Mouse (Mus musculus): ENCODE measurements at regions not wholly inside any gene's neighbourhood (a gene's known extent, or its start where the extent isn't known, plus 50 kb on each side); places are given as distances from the start of the nearest gene placed in this dataset.

DNA sequence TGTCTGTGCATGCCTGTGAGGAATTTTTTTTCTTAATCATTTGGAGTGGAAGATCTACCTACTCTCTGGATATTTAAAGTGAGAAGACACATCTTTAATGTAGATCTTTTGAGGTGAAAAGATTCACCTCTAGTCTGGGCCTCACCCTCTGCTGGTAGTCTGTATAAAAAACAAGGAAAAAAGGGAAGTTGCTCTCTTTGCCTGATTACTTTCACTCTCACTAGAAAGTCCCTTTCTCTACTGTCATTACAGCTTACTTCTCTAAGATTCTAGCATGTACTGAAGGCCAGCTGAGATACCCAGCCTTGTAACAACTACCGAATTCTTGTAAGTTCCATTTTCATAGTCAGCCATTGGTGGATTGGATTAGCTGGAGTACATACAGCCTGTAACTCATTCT is 3791.9 kb downstream of the 9330182O14Rik start:
- no peak for DNase-seq (ENCODE audit: low spot score)

DNA sequence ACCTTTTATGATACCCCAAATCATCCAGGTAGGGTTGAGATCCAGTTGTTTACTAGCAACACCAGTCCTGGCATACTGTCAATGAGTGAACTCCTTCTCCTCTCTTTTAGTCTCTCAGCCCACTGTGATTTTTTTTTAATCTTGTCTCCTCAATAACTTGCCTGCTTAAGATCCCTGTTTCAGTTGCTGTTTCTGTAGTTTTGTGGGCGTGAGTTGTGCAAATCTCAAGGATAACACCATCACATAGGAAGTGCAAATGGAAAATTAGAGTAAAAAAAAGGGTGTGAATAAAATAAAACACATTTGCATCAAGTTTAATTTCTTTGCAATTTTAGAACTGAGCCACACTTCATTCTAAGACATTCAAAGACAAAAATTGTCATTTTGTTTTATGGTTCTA is 3799.4 kb downstream of the 9330182O14Rik start:
- no peak for DNase-seq (ENCODE audit: low spot score)

DNA sequence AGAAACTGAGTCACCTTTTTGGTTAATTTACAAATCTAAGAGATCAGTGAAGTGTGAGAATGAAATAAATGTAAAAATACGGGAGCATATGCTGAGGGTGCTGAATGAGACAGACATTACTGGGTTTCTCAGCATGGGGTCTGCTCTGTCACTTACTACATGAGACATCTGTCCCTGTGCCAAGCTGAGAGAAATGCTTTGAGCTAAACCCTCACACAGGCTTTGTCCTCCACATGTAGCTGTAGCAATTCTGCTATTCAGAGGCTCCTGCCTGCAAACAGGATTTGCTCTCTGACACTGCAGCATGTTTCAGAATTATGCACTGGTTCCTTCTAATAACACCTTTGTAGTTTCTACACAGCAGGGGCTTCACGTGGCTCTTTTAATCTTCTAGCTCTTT is 3806.3 kb downstream of the 9330182O14Rik start:
- DNase-seq (ENCODE audit: low spot score): no peak

DNA sequence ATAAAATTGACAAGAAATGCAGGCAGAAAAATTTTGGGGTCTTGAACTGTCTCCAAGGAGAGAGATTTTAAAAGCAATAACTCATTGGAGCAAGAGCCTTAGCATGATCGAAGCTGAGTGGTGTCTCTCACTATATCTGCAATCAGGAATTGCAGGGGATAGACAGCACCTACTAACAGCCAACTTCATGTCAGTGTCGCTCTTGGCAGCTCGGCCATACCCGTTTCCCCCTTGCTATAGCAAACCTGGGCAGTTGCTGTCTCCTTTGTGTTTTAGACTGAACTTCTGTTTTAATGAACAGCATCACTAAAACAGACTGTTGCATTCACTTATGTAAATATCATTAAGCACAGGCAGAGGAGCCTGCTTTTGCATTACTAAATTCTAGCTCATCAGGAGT is 3806.7 kb downstream of the 9330182O14Rik start:
- no peak for DNase-seq (ENCODE audit: low spot score)

DNA sequence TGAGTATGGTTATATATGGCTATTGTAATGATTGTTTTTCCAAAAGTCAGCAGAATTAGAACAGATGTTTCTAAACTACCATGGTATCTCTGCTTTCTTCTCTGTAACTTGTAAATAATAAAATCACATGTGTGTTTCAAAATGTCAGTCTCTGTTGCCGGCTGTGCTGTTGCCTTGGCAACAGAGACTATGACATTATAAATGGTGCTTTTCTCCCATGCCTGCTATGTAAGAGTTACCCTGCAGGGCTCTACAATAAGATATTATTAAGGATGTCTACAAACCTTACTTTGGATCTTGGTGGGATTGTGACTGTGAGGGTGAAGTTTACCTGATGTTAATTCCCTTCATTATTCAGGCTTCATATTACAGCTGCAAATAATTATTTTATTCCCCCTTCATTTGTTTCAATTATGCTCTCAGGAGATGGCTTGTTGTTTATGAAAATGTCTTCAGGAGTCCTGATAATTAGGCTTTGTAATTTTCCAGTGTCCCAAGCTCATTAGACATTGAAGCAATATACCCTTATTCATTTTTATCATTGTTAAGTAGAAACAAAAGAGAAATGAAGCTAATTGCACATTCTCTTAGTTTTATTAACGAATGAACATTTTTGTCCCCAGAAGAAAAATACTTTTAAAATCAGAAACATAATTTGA is 3808.0 kb downstream of the 9330182O14Rik start:
- no peak for DNase-seq (ENCODE audit: low spot score)

DNA sequence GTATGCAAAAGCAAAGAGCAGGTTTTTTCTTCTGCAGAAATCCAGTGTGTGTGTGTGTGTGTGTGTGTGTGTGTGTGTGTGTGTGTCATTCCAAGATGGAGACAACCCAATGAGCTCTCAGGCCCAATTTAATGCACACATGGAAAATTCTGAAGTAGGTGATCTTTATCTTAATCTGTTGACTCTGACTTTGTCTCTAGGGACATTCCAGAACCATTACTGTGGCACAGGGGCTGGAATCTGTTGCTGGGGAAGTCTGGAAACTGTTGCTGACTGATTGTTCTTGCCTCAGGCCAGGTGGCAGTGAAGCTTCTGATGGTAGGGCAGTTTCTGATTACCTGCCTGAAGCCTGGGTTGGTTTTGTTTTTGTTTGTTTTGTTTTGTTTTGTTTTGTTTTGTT is 3850.8 kb downstream of the 9330182O14Rik start:
- no peak for DNase-seq (ENCODE audit: low spot score)

DNA sequence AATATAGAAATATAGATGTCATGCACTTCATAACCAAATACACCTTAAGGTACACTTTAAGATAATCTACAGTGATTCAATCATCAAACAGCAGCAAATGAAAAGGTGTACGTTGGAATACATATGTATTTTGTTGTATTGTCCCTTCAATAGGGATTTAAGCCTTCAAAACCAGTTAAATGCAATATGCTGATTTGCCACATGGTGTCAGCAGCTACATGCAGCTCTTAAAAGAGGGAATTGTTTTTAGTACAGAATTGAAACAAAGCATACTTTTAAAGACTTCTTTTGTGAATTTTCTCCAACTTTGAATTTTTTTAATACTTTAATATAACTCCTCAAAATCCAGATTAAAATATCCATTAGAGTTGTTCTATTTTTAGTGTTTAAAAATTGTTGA is 3857.1 kb downstream of the 9330182O14Rik start:
- DNase-seq (ENCODE audit: low spot score): no peak

DNA sequence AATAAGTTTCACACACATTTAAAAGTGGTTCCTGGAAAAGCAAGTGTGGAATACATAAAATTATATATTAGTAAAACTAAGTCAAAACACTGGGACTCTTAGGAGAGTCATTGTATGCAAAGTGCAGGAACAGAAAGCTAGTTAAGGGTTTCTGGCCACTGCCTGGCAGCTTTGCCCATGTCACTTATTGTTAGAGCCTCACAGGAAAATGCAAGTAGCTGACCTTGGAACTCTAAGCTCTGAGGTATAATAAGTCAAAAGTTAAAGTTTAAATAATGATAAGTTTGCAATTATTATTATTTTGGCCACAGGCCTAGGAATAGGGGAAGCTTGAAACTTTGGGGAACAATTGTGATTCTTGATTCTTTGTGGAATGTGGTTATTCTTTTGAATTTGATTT is 3858.8 kb downstream of the 9330182O14Rik start:
- no peak for DNase-seq (ENCODE audit: low spot score)

DNA sequence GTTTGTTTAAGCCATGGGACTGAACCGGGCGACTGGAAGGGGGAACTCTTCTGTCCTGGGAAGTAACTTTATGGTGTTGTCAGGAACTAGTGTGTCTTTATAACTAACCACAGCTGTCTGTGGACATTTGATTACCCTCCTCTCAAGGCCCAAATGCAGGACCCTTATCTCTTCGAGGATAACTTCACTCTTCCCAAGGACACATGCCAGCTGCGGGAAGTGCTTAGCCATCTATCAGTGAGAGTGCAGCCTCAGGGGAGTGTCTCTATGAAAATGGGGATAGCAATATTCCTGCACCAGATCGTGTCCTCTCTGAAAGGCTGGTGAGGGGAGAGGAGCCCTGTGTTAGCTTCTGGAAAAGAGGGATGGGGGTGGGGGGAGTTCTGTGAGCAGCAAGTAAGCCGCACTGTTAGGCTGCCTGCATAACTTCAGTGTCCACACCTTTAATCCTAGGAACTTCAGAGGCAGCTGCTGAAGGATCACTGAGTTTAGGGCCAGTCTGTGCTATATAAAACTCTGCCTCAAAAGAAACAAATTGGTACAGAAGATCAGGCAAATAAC is 3892.4 kb downstream of the 9330182O14Rik start:
- DNase-seq (ENCODE audit: low spot score): no peak

DNA sequence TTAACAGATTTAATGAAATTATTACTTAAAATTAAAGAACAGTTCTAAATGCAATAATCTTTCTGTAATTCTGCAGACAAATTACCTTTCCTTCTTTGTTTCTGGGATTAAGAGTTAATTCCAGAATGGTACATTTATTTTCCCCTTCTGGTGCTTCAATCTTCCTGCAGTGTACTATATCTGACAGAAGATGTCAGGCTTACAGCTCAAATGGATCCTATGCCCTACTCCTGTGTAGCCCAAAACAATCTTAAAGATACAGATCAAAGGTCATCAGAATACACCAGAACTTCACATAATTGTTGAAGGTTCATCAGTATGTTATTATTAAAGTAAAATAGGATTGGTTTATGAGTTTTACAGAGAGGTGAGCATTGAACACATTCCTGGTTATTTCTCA is 3901.7 kb downstream of the 9330182O14Rik start:
- no peak for DNase-seq (ENCODE audit: low spot score)

DNA sequence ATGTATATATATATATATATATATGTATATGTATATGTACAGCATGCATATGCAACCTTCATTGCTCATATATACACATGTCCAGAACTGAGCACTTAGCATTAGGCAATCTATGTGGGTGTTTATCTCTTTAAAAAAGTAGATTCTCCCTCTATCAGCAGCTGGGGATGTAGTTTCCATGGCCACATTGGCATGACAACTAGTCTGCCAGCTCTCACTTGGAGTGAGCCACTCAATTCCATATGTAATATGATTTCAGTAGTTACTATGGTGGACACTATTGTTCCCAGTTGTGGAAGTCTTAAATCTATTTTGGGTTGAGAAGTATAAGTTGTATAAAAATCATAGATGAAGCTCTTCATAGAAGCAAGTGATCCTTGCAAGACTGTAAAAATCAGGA is 3903.7 kb downstream of the 9330182O14Rik start:
- no peak for DNase-seq (ENCODE audit: low spot score)

DNA sequence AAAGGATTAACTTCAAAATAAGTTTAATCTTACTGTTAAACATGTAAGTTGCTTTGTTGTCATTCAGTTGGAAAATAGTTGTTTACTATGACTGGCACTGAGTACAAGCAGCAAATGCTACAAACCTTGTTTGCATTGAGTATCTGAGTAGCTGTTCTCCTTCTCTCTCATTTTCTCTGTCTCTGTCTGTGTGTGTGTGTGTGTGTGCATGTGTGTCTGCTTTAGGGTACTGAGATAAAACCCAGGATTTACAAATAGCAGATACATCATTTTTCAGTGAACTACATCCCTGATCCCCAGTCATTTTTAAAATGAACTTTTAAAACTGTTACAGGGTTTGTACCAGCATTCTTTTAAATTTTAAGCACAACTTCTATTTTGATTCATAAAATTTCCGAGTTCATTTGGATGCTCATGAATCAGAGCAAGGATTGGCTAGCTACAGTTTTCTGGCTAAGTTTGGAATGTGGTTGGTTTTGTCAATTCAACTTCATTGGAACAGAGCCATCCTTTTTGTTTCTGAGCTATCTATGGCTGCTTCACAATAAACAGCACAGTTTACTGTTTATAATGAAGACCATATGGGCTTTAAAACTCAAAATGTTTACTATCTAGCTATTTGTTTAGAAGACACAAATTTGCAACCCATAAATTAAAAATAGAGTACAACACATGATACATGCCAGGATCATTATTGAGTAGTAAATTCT is 3916.6 kb downstream of the 9330182O14Rik start:
- no peak for DNase-seq (ENCODE audit: low spot score)

DNA sequence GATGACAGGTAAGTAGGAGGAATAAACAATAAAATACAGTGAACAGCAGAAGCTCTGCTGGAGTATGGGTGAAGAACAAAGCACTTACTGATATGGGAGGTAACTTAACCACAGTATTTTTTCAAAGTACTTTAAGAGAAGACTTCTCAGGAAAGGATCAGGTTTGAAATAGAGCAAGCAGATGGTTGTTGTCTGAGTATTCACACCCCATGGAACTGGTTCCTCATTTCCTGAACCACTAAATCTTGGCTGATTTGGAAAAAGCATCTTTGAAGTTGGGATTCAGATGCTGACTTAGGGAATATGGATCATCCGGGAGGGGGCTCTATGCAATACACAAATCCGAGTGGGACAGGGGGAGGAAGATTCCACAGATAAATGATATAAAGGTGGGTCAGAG is 3930.7 kb downstream of the 9330182O14Rik start:
- DNase-seq (ENCODE audit: low spot score): no peak

DNA sequence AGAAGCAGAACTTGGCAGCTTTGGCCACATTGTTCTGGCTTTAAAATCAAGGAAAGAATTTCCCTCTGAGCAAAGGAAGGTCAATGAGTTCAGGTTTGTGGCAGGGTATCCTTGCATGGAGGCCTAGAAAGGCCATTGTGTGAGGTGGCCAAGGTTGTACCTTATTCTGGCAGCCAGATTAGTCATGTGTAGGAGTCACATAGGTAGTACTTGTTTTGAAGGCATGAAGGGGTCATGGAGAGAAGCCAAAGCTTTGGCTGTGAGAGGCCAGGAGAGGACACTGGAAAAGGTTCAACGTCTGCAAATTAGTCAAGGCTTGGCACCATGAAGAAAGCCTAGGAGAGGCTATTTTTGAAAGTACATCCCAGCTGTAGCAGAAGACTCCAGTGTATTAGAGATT is 3949.5 kb downstream of the 9330182O14Rik start:
- DNase-seq (ENCODE audit: low spot score): peak; percentile 3

DNA sequence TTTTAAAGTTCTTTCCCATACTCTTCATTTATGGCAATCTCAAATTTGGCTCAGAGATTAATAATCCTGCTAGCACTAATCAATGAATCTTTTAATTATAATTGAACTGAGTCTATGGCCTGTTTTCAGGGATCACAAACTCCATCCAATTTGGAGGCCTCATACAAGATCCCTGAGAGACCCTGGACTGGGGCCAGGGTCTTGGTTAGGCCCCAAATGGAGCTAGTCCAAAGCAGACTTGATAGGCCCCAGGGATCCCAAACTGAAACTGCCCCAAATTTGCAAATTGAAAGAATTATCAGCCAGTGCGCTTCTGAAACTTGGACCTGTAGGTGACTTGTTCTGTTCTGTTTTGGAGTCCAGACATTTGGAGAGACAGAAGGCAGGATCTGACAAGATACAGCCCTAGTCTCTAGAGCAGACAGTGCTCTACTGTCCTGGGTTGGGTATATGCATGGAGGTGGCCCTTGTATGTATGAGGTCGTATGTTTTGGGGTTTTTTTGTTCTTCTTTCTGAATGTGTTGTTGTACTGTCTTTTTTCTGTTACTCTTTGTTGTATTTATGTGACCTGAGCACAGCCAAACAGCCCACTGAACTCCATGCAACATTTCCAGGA is 3978.3 kb downstream of the 9330182O14Rik start:
- DNase-seq (ENCODE audit: low spot score): no peak

DNA sequence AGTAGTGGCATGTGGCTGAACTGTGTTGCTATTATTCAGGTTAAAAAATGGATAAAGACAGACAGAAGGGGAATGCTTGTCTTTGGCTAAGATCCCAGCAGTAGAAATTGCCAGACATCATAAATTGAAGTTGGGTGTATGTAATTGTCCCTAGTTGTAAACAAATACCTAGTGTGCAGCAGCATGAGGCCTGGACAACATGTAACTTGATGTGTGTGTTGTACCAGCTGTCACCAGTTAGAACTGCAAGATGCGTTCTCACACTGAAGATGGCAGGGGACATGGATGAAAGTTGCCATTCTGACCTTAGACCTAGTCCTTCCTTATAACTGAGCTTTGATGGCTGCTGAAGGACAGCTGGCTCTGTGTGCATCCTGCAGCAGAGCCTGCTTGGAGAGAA is 4000.0 kb downstream of the 9330182O14Rik start:
- DNase-seq (ENCODE audit: low spot score): no peak
